Comparison of ENCODE assay signal across 31 mouse cellular contexts in the genomic region with DNA sequence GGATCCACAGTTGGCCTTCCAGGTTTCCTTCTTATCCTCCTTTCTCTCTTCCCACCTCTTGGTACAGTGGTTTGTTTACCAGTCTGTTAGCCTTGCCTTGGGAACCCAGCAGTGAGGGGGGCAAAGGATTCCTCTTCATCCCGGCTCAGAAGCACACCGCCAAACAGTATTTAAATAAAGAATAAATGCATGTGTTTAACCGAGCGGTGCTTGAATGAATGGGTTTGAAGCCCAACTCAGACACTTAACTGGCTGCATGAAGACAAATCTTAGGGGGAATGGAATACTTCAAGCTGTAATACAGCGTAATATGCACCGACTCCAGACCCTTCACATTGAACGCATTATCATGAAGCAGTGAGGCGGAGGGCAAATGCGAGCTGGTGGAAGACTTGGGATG. TPM values are rescaled to one million over a fixed set of nuclear protein-coding genes. Genes with fewer than 3 reads are reported as not detected.
DNase-seq lines count a peak whose midpoint lies in the region; ATAC-seq and TF ChIP-seq lines count a peak whose summit lies in the region.
"Had no signal": no experiment of that assay in that cellular context is flagged by ENCODE, and none has a peak within 500 bp of the region (broad histone marks: within the 10 kb centered on the region; RNA-seq: fewer than 3 reads in every experiment).

No protein-coding gene starts in this region.

- 73% methylated on average over 9 of the region's 9 CpGs for WGBS in forebrain, embryonic 11.5 days
- WGBS in forebrain, embryonic 14.5 days, result 46% methylated on average over 9 of the region's 9 CpGs
- WGBS in hindbrain, embryonic 13.5 days, result 52% methylated on average over 9 of the region's 9 CpGs
- 50% methylated on average over 9 of the region's 9 CpGs for WGBS in hindbrain, postnatal 0 days
- 57% methylated on average over 9 of the region's 9 CpGs for WGBS in neural tube, embryonic 13.5 days

- DNase-seq in forebrain, embryonic 11.5 days (ENCODE audit: low spot score), result peak; percentile 48
- DNase-seq in forebrain, embryonic 14.5 days (ENCODE audit: low spot score), result no peak
- DNase-seq in hindbrain, postnatal 0 days (ENCODE audit: low spot score), result no peak
- DNase-seq in neural tube, embryonic 10.5 days (ENCODE audit: extremely low spot score, low spot score), result no peak
- no peak for DNase-seq in B cell, adult 2 months
- DNase-seq in cerebellum, postnatal 4 days (ENCODE audit: low spot score in 2 of 2), result no peak
- DNase-seq: adrenal gland, adult 8-10 months; cerebellum, adult 8-10 months; cerebellum, postnatal 36 days; gastrocnemius, adult 2 months; gastrocnemius, postnatal 36 days; heart, adult 18-20 months; kidney, adult 18-20 months; kidney, postnatal 25 days; left cerebral cortex, postnatal 4 days; liver, postnatal 0 days; lung, postnatal 4 days; thymus, postnatal 4 days had no signal

- no peak overlapping the region for H3K9ac ChIP-seq in forebrain, embryonic 11.5 days (ENCODE audit: low read length)
- no peak overlapping the region for H3K9ac ChIP-seq in forebrain, embryonic 14.5 days (ENCODE audit: low read length)
- no peak overlapping the region for H3K9ac ChIP-seq in hindbrain, embryonic 13.5 days
- no peak overlapping the region for H3K9ac ChIP-seq in hindbrain, postnatal 0 days (replicated peaks; ENCODE audit: low read length)
- H3K9ac ChIP-seq in neural tube, embryonic 13.5 days, result no peak overlapping the region
- H3K9ac ChIP-seq: embryonic facial prominence, embryonic 13.5 days; heart, embryonic 12.5 days; kidney, embryonic 15.5 days; liver, embryonic 12.5 days; liver, postnatal 0 days had no signal

- H3K4me2 ChIP-seq in forebrain, embryonic 11.5 days (ENCODE audit: low read depth, low read length, severe bottlenecking), result no peak overlapping the region
- H3K4me2 ChIP-seq in forebrain, embryonic 14.5 days (ENCODE audit: low read length), result no peak overlapping the region
- H3K4me2 ChIP-seq in hindbrain, embryonic 13.5 days, result no peak overlapping the region
- H3K4me2 ChIP-seq in hindbrain, postnatal 0 days (ENCODE audit: low read depth, low read length), result no peak overlapping the region
- no peak overlapping the region for H3K4me2 ChIP-seq in neural tube, embryonic 13.5 days
- H3K4me2 ChIP-seq: embryonic facial prominence, embryonic 13.5 days; heart, embryonic 12.5 days; kidney, embryonic 15.5 days; liver, embryonic 12.5 days had no signal

- no peak for ATAC-seq in forebrain, embryonic 11.5 days (replicated peaks; ENCODE audit: low FRiP score)
- ATAC-seq in forebrain, embryonic 14.5 days, result no peak
- no peak for ATAC-seq in hindbrain, embryonic 13.5 days (ENCODE audit: low FRiP score)
- ATAC-seq in hindbrain, postnatal 0 days, result no peak
- ATAC-seq in neural tube, embryonic 13.5 days (ENCODE audit: low read depth), result no peak
- ATAC-seq: liver, embryonic 12.5 days; liver, postnatal 0 days had no signal

- H3K27me3 ChIP-seq in forebrain, embryonic 11.5 days (ENCODE audit: control insufficient read depth, insufficient read depth, low read length), result no peaks in the 10 kb centered on the region
- 0 out of 2 replicates have a peak, but pooled peaks cover 3% of the 10 kb centered on the region for H3K27me3 ChIP-seq in forebrain, embryonic 14.5 days (replicated peaks; ENCODE audit: control insufficient read depth, insufficient read depth, low read length)
- H3K27me3 ChIP-seq in hindbrain, embryonic 13.5 days, result no peaks in the 10 kb centered on the region
- H3K27me3 ChIP-seq in hindbrain, postnatal 0 days (ENCODE audit: insufficient read depth, low read length), result no peaks in the 10 kb centered on the region
- no peaks in the 10 kb centered on the region for H3K27me3 ChIP-seq in neural tube, embryonic 13.5 days
- H3K27me3 ChIP-seq: heart, embryonic 12.5 days; kidney, embryonic 15.5 days; liver, embryonic 12.5 days had no signal

- no peaks in the 10 kb centered on the region for H3K36me3 ChIP-seq in forebrain, embryonic 11.5 days (ENCODE audit: control insufficient read depth, insufficient read depth, low read length)
- H3K36me3 ChIP-seq in forebrain, embryonic 14.5 days (ENCODE audit: control insufficient read depth, insufficient read depth, low read length), result no peaks in the 10 kb centered on the region
- no peaks in the 10 kb centered on the region for H3K36me3 ChIP-seq in hindbrain, embryonic 13.5 days
- no peaks in the 10 kb centered on the region for H3K36me3 ChIP-seq in hindbrain, postnatal 0 days (ENCODE audit: insufficient read depth, low read length)
- no peaks in the 10 kb centered on the region for H3K36me3 ChIP-seq in neural tube, embryonic 13.5 days
- H3K36me3 ChIP-seq: embryonic facial prominence, embryonic 13.5 days; forebrain, embryonic 10.5 days; G1E; heart, embryonic 12.5 days; kidney, embryonic 15.5 days; liver, embryonic 12.5 days had no signal

- peaks cover 4% of the 10 kb centered on the region; the same call in 1 of the 2 replicates for H3K4me1 ChIP-seq in forebrain, embryonic 11.5 days (replicated peaks; ENCODE audit: control insufficient read depth, insufficient read depth, low read length)
- H3K4me1 ChIP-seq in forebrain, embryonic 14.5 days (ENCODE audit: control insufficient read depth, insufficient read depth, low read length), result peaks cover 15% of the 10 kb centered on the region
- peaks cover 45% of the 10 kb centered on the region for H3K4me1 ChIP-seq in hindbrain, embryonic 13.5 days (replicated peaks)
- H3K4me1 ChIP-seq in hindbrain, postnatal 0 days (ENCODE audit: insufficient read depth, low read length), result no peaks in the 10 kb centered on the region; the same call in none of the 2 replicates
- H3K4me1 ChIP-seq in neural tube, embryonic 13.5 days (replicated peaks), result peaks cover 45% of the 10 kb centered on the region
- H3K4me1 ChIP-seq: liver, embryonic 12.5 days had no signal

- no peak overlapping the region for H3K27ac ChIP-seq in forebrain, embryonic 11.5 days (ENCODE audit: low read depth, low read length)
- no peak overlapping the region for H3K27ac ChIP-seq in forebrain, embryonic 14.5 days (ENCODE audit: low read depth, low read length)
- H3K27ac ChIP-seq in hindbrain, embryonic 13.5 days, result peak overlapping the region; percentile 31
- H3K27ac ChIP-seq in hindbrain, postnatal 0 days, result no peak overlapping the region
- H3K27ac ChIP-seq in neural tube, embryonic 13.5 days (replicated peaks), result peak overlapping the region; percentile 4; the same call in 1 of the 2 replicates
- H3K27ac ChIP-seq: embryonic facial prominence, embryonic 13.5 days; forebrain, embryonic 10.5 days; gastrocnemius, adult 2 months; kidney, embryonic 15.5 days; liver, embryonic 12.5 days had no signal

- no peak for TF ChIP-seq CTCF in hindbrain, postnatal 0 days (IDR thresholded peaks at IDR 0.05; ENCODE audit: low read depth)

- H3K4me3 ChIP-seq in forebrain, embryonic 11.5 days (ENCODE audit: low read depth, low read length), result no peak overlapping the region
- H3K4me3 ChIP-seq in forebrain, embryonic 14.5 days (ENCODE audit: low read depth, low read length), result no peak overlapping the region
- H3K4me3 ChIP-seq in hindbrain, embryonic 13.5 days, result no peak overlapping the region
- no peak overlapping the region for H3K4me3 ChIP-seq in hindbrain, postnatal 0 days (ENCODE audit: low read length)
- H3K4me3 ChIP-seq in neural tube, embryonic 13.5 days, result no peak overlapping the region
- H3K4me3 ChIP-seq: embryonic facial prominence, embryonic 13.5 days; forebrain, embryonic 10.5 days; gastrocnemius, adult 2 months; heart, embryonic 12.5 days; kidney, embryonic 15.5 days; liver, embryonic 12.5 days; megakaryocyte, embryonic 14.5 days had no signal

- H3K9me3 ChIP-seq in forebrain, embryonic 11.5 days (ENCODE audit: control insufficient read depth, low read length), result no peaks in the 10 kb centered on the region
- no peaks in the 10 kb centered on the region for H3K9me3 ChIP-seq in forebrain, embryonic 14.5 days (replicated peaks; ENCODE audit: control insufficient read depth, low read length)
- H3K9me3 ChIP-seq in hindbrain, embryonic 13.5 days, result no peaks in the 10 kb centered on the region
- no peaks in the 10 kb centered on the region for H3K9me3 ChIP-seq in hindbrain, postnatal 0 days (ENCODE audit: low read length)
- no peaks in the 10 kb centered on the region for H3K9me3 ChIP-seq in neural tube, embryonic 13.5 days
- H3K9me3 ChIP-seq: embryonic facial prominence, embryonic 13.5 days; forebrain, embryonic 10.5 days; G1E; heart, embryonic 12.5 days; kidney, embryonic 15.5 days; liver, embryonic 12.5 days; megakaryocyte, embryonic 14.5 days had no signal

RNA-seq across cellular contexts. Expression of a gene that starts 54.1 kb away (rescaled TPM):
- 0.92 and 1.2 TPM in 2 replicates for polyA plus RNA-seq in forebrain, embryonic 11.5 days (2014; fragmentation: Nextera tagmentation; extraction: Ambion mirVana)
- polyA plus RNA-seq in forebrain, embryonic 14.5 days (2014; fragmentation: Nextera tagmentation; extraction: Ambion mirVana), result 0.20 and 0.42 TPM in 2 replicates
- polyA plus RNA-seq in hindbrain, embryonic 13.5 days (2015; fragmentation: Nextera tagmentation; extraction: Ambion mirVana), result 0.19 and 0.34 TPM in 2 replicates
- total RNA-seq in hindbrain, postnatal 0 days (2014; rRNA removed), result 0.10 and 0.72 TPM in 2 replicates
- 0.04 and 0.09 TPM in 2 replicates for polyA plus RNA-seq in hindbrain, postnatal 0 days (2015; fragmentation: Nextera tagmentation; extraction: Ambion mirVana)
- polyA plus RNA-seq in neural tube, embryonic 13.5 days (2015; fragmentation: Nextera tagmentation; extraction: Ambion mirVana), result 0.11 and 0.14 TPM in 2 replicates
- total RNA-seq: gastrocnemius, adult 2 months; gastrocnemius, postnatal 36 days; hematopoietic stem cell, adult 5-6 weeks; layer of hippocampus, adult 18-20 months; monocyte, adult 5-6 weeks; neutrophil, adult 5-6 weeks had no signal
- polyA plus RNA-seq: G1E; liver, postnatal 0 days had no signal

Comparison
In these comparisons a context has a peak if more than half of its experiments do, and no peak if none do; other contexts are left out.
1. H3K27ac ChIP-seq: peak in hindbrain, embryonic 13.5 days (single experiment) and neural tube, embryonic 13.5 days (single experiment); none in forebrain, embryonic 11.5 days (single experiment), forebrain, embryonic 14.5 days (single experiment) and hindbrain, postnatal 0 days (single experiment).